Comparison of ENCODE assay signal across 7 mouse cellular contexts in the genomic region with DNA sequence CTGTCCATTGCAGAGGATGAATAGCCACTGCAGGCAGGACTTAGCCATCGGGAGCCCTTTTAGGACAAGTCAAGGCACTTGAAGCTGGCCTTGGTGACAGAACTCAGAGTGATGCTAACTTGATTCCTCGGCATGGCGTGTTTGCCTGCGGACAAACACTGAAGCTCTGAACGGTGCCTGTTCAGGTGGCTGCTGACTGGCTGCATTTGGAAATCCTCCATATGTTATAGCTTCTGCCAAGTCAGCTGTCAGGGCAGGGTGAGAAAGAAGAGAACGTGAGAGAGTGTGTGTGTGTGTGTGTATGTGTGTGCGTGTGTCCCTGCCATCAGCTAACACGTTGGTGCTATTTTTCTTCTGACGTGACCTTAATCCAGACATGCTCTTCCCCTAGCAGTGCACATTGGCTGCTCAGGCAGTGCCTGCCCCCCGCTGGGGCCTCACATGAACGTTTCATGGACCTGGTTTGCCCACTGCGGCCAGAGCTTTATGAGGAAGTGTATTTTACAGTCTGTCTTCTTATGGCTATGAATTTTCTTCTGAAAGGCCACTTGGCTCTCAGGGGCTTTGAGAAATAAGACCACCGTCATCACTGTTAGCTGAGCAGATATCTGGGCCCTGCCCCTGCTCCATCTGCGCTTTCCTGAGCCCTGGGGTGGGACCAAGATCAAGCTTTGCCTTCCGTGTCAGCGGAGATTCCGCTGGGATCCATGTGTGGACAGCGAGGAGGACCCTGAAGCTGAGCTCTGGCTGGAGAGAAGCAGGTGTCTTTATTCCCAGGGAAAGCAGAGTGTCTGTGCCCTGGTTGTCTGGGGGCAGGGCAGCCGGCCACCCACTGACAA. TPM values are rescaled to one million over a fixed set of nuclear protein-coding genes. Genes with fewer than 3 reads are reported as not detected.
DNase-seq lines count a peak whose midpoint lies in the region; ATAC-seq and TF ChIP-seq lines count a peak whose summit lies in the region.

No protein-coding gene starts in this region.

- H3K9me3 ChIP-seq in forebrain, embryonic 13.5 days (replicated peaks) = no peaks in the 10 kb centered on the region
- H3K9me3 ChIP-seq in heart, embryonic 15.5 days (replicated peaks) = no peaks in the 10 kb centered on the region
- no peaks in the 10 kb centered on the region for H3K9me3 ChIP-seq in midbrain, postnatal 0 days (ENCODE audit: low read length)

- no peak overlapping the region for H3K4me3 ChIP-seq in layer of hippocampus, adult 2 months
- no peak overlapping the region for H3K4me3 ChIP-seq in forebrain, embryonic 13.5 days
- H3K4me3 ChIP-seq in heart, embryonic 15.5 days = no peak overlapping the region
- H3K4me3 ChIP-seq in midbrain, postnatal 0 days (ENCODE audit: low read depth, low read length) = no peak overlapping the region

- peak; percentile 2; the same call in 1 of the 2 replicates for ATAC-seq in forebrain, embryonic 13.5 days
- ATAC-seq in heart, embryonic 15.5 days (replicated peaks; ENCODE audit: insufficient number of reproducible peaks, insufficient read depth, low FRiP score, low read depth) = peak; percentile 75
- ATAC-seq in midbrain, postnatal 0 days (ENCODE audit: low FRiP score) = no peak

- TF ChIP-seq CTCF in layer of hippocampus, adult 2 months (conservative IDR thresholded peaks at IDR 0.05) = no peak
- 0 out of 2 replicates have a peak, but pooled peaks have one; percentile 5 for TF ChIP-seq CTCF in midbrain, postnatal 0 days (IDR thresholded peaks at IDR 0.05)

- H3K36me3 ChIP-seq in forebrain, embryonic 13.5 days (ENCODE audit: poor library complexity, severe bottlenecking) = peaks cover 39% of the 10 kb centered on the region
- peaks cover 13% of the 10 kb centered on the region; the same call in 1 of the 2 replicates for H3K36me3 ChIP-seq in heart, embryonic 15.5 days
- peaks cover 14% of the 10 kb centered on the region for H3K36me3 ChIP-seq in midbrain, postnatal 0 days (ENCODE audit: insufficient read depth, low read length)

- H3K4me1 ChIP-seq in forebrain, embryonic 13.5 days = peaks cover 80% of the 10 kb centered on the region
- peaks cover 52% of the 10 kb centered on the region for H3K4me1 ChIP-seq in heart, embryonic 15.5 days (replicated peaks)
- H3K4me1 ChIP-seq in midbrain, postnatal 0 days (ENCODE audit: insufficient read depth, low read length) = peaks cover 7% of the 10 kb centered on the region; the same call in 1 of the 2 replicates

- peak overlapping the region; percentile 93 for H3K27ac ChIP-seq in layer of hippocampus, adult 2 months
- peak overlapping the region; percentile 92 for H3K27ac ChIP-seq in forebrain, embryonic 13.5 days
- peak overlapping the region; percentile 84 for H3K27ac ChIP-seq in heart, embryonic 15.5 days
- H3K27ac ChIP-seq in midbrain, postnatal 0 days (ENCODE audit: low read depth, low read length) = 0 out of 2 replicates have a peak overlapping the region, but pooled peaks have one; percentile 18

- DNase-seq in layer of hippocampus, adult 2 months (ENCODE audit: low spot score in 2 of 2) = no peak
- no peak for DNase-seq in layer of hippocampus, postnatal 14 days (ENCODE audit: low spot score in 2 of 2)
- peak; percentile 67 for DNase-seq in midbrain, postnatal 0 days (ENCODE audit: low spot score)
- no peak for DNase-seq in MN1 (ENCODE audit: low spot score)
- DNase-seq in urinary bladder, postnatal 4 days (ENCODE audit: low spot score in 2 of 2) = no peak

- H3K27me3 ChIP-seq in forebrain, embryonic 13.5 days = no peaks in the 10 kb centered on the region
- H3K27me3 ChIP-seq in heart, embryonic 15.5 days = no peaks in the 10 kb centered on the region
- H3K27me3 ChIP-seq in midbrain, postnatal 0 days (ENCODE audit: insufficient read depth, low read length) = no peaks in the 10 kb centered on the region

- 71% methylated on average over 19 of the region's 19 CpGs for WGBS in forebrain, embryonic 13.5 days
- 44% methylated on average over 19 of the region's 19 CpGs for WGBS in heart, embryonic 15.5 days
- 63% methylated on average over 19 of the region's 19 CpGs for WGBS in midbrain, postnatal 0 days

- H3K9ac ChIP-seq in forebrain, embryonic 13.5 days = peak overlapping the region; percentile 21; the same call in 1 of the 2 replicates
- H3K9ac ChIP-seq in heart, embryonic 15.5 days = peak overlapping the region; percentile 28; the same call in 1 of the 2 replicates
- H3K9ac ChIP-seq in midbrain, postnatal 0 days (replicated peaks; ENCODE audit: low read length, poor library complexity, severe bottlenecking) = no peak overlapping the region

- H3K4me2 ChIP-seq in forebrain, embryonic 13.5 days = peak overlapping the region; percentile 12; the same call in 1 of the 2 replicates
- H3K4me2 ChIP-seq in heart, embryonic 15.5 days = peak overlapping the region; percentile 38
- H3K4me2 ChIP-seq in midbrain, postnatal 0 days (ENCODE audit: low read depth, low read length, poor library complexity, severe bottlenecking) = no peak overlapping the region

RNA-seq across cellular contexts. Expression of gene BC034090, which starts 38.2 kb away (rescaled TPM):
- 1 to 10 TPM; 7.9 to 8.2 TPM for total RNA-seq in layer of hippocampus, adult 2 months (2021)
- 1 to 10 TPM; 6.7 to 8.3 TPM for total RNA-seq in layer of hippocampus, postnatal 14 days (2021)
- polyA plus RNA-seq in forebrain, embryonic 13.5 days (2015; fragmentation: Nextera tagmentation; extraction: Ambion mirVana) = 2.5 and 3.4 TPM in 2 replicates
- 8.0 and 9.4 TPM in 2 replicates for polyA plus RNA-seq in heart, embryonic 15.5 days (2015; fragmentation: Nextera tagmentation; extraction: Ambion mirVana)
- 7.3 and 11.2 TPM in 2 replicates for total RNA-seq in midbrain, postnatal 0 days (2014; rRNA removed)
- polyA plus RNA-seq in midbrain, postnatal 0 days (2015; fragmentation: Nextera tagmentation; extraction: Ambion mirVana) = 1.9 TPM in 2 replicates

RNA-seq across cellular contexts. Expression of gene Stx6, which starts 47.5 kb away (rescaled TPM):
- total RNA-seq in layer of hippocampus, adult 2 months (2021) = 100 to 1,000 TPM; 124 to 129 TPM
- 10 to 100 TPM; 88.3 to 88.6 TPM for total RNA-seq in layer of hippocampus, postnatal 14 days (2021)
- 114 and 115 TPM in 2 replicates for polyA plus RNA-seq in forebrain, embryonic 13.5 days (2015; fragmentation: Nextera tagmentation; extraction: Ambion mirVana)
- 47.7 and 57.0 TPM in 2 replicates for polyA plus RNA-seq in heart, embryonic 15.5 days (2015; fragmentation: Nextera tagmentation; extraction: Ambion mirVana)
- total RNA-seq in midbrain, postnatal 0 days (2014; rRNA removed) = 86.8 and 114 TPM in 2 replicates
- 75.3 and 81.8 TPM in 2 replicates for polyA plus RNA-seq in midbrain, postnatal 0 days (2015; fragmentation: Nextera tagmentation; extraction: Ambion mirVana)

RNA-seq across cellular contexts. Expression of gene Mr1, which starts 59.4 kb away (rescaled TPM):
- 1 to 10 TPM; 3.2 to 3.3 TPM for total RNA-seq in layer of hippocampus, adult 2 months (2021)
- 1 to 10 TPM; 3.3 to 4.1 TPM for total RNA-seq in layer of hippocampus, postnatal 14 days (2021)
- 0.50 and 0.52 TPM in 2 replicates for polyA plus RNA-seq in forebrain, embryonic 13.5 days (2015; fragmentation: Nextera tagmentation; extraction: Ambion mirVana)
- 6.6 and 7.1 TPM in 2 replicates for polyA plus RNA-seq in heart, embryonic 15.5 days (2015; fragmentation: Nextera tagmentation; extraction: Ambion mirVana)
- total RNA-seq in midbrain, postnatal 0 days (2014; rRNA removed) = 2.9 and 5.1 TPM in 2 replicates
- polyA plus RNA-seq in midbrain, postnatal 0 days (2015; fragmentation: Nextera tagmentation; extraction: Ambion mirVana) = 1.8 and 2.6 TPM in 2 replicates

Comparison
In these comparisons a context has a peak if more than half of its experiments do, and no peak if none do; other contexts are left out.
1. H3K27ac ChIP-seq: peak in every context shown above with its lines; median percentile 93 in layer of hippocampus, adult 2 months; 92 in forebrain, embryonic 13.5 days; 84 in heart, embryonic 15.5 days; 18 in midbrain, postnatal 0 days.